Mouse (Mus musculus) ES-Bruce4 (cell line): ENCODE measurements at regions not wholly inside any gene's neighbourhood (a gene's known extent, or its start where the extent isn't known, plus 50 kb on each side); places are given as distances from the start of the nearest gene placed in this dataset.
A peak's percentile ranks its signal among the peaks of the same experiment; 100 is the strongest.

Experiments
- H3K27ac ChIP-seq: 2 replicates; pipeline ENCODE4 v1.5.1; 2012; ENCODE audit warnings: low read length, inconsistent platforms; ENCODE audit not compliant: insufficient read depth
- H3K27me3 ChIP-seq: 2 replicates; pipeline ENCODE4 v1.6.1; 2012; ENCODE audit warnings: mild to moderate bottlenecking, low read length, inconsistent platforms; ENCODE audit not compliant: control insufficient read depth, poor library complexity, insufficient read depth, severe bottlenecking
- H3K36me3 ChIP-seq: 2 replicates; pipeline ENCODE4 v1.6.1; 2012; ENCODE audit warnings: inconsistent platforms, mild to moderate bottlenecking, low read length, moderate library complexity; ENCODE audit not compliant: control insufficient read depth, poor library complexity, insufficient read depth, severe bottlenecking
- H3K4me1 ChIP-seq: one replicate; pipeline ENCODE4 v1.8.1; 2011; ENCODE audit warnings: low read length; ENCODE audit not compliant: control insufficient read depth, insufficient read depth
- H3K4me3 ChIP-seq: 2 replicates; pipeline ENCODE4 v1.5.1; 2011; ENCODE audit warnings: low read depth, mild to moderate bottlenecking, low read length
- H3K9ac ChIP-seq: 2 replicates; pipeline ENCODE4 v1.6.1; 2012; ENCODE audit warnings: low read depth, mild to moderate bottlenecking, inconsistent platforms; ENCODE audit not compliant: poor library complexity, severe bottlenecking
- H3K9me3 ChIP-seq: replicated peaks from 2 replicates; pipeline ENCODE4 v1.6.1; 2012; ENCODE audit warnings: mild to moderate bottlenecking, low read length, inconsistent platforms; ENCODE audit not compliant: control insufficient read depth, poor library complexity, insufficient read depth, severe bottlenecking
- CTCF ChIP-seq: IDR thresholded peaks from one replicate; pipeline ENCODE4 v1.8.1; 2011; ENCODE audit warnings: low read depth, low read length
- EP300 ChIP-seq: IDR thresholded peaks from 2 replicates; pipeline ENCODE4 v1.6.1; 2011; ENCODE audit warnings: low read depth, low read length; ENCODE audit not compliant: insufficient read depth
- POLR2A ChIP-seq: IDR thresholded peaks from one replicate; pipeline ENCODE4 v1.8.1; 2011; ENCODE audit warnings: low read length; ENCODE audit not compliant: insufficient read depth

DNA sequence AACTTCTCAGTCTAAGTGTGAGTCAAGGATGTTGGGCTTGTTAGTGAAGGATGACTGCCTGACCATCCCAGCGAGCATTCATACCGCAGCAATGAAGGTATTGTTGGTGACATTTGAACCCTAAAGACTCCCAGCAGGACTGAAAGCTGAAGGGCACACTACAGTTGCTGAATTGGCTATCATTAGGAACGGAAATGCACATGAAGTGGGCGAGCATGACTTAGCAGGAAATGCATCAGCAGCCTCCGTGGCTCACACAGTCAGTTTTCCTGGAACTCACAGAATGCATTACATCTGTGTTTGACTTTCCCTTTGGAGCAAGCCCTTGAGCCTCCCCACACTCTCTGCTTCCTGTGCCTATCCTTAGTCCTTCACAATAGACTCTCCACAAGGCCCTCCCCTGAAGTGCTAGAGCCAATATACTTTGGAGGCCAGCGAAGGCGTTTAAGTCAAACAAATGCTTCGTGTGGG lies 63.9 kb downstream of the Tmco5 start:
- Histone ChIP-seq H3K4me3 (no peak overlapping the region), H3K4me1 (peaks cover 2% of the 10 kb centered on the region), H3K9me3 (no peaks in the 10 kb centered on the region), H3K9ac (no peak overlapping the region), H3K27me3 (no peaks in the 10 kb centered on the region), H3K27ac (0 out of 2 replicates have a peak overlapping the region, but pooled peaks have one; percentile 48), H3K36me3 (no peaks in the 10 kb centered on the region)
- TF ChIP-seq EP300 (peak; percentile 73), POLR2A (no peak), CTCF (no peak)

DNA sequence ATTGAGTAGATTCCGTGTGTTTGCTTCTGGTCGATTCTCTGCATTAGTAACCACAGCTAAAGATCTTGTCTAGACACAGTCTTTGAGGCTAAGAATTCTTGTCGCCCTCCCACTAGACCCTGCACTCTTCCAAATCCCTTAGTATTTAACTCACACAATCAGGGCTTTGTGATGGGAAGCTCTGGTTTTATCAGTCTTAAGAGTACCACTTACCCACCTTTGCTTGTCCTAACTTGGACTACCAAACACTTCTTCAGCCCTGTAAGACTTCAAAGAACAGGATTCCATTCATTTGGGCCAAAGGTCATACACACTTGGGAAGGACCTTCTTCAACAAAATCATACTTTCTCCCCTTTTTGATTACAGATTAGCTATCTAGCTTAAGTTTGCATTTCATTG lies 70.0 kb downstream of the Tmco5 start:
- Histone ChIP-seq H3K27me3 (no peaks in the 10 kb centered on the region), H3K36me3 (no peaks in the 10 kb centered on the region), H3K9me3 (peaks cover 7% of the 10 kb centered on the region; the same call in 1 of the 2 replicates), H3K27ac (no peak overlapping the region), H3K4me3 (no peak overlapping the region), H3K4me1 (no peaks in the 10 kb centered on the region), H3K9ac (no peak overlapping the region)
- TF ChIP-seq POLR2A (no peak), EP300 (no peak), CTCF (no peak)

DNA sequence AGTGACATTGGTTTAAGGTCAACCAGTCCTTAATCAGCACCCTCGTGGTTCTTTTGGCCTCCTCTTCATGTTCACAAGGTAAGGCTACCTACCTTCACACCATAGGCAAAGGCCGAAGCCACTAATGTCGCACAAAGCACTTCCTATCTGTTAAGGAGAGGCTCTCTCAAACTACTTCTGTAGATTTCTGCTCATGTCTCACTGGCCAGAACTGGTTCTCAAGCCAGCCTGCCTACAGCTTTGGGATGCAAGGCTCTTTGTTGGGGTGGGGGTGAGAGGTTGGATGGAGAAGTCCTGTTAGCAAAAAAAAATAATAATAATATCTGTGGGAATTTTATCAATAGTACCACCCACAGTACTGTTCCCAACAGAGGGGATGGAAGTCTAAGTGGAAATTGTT lies 71.2 kb downstream of the Tmco5 start:
- Histone ChIP-seq H3K9me3 (peaks cover 7% of the 10 kb centered on the region; the same call in 1 of the 2 replicates), H3K9ac (no peak overlapping the region), H3K27ac (no peak overlapping the region), H3K36me3 (no peaks in the 10 kb centered on the region), H3K27me3 (no peaks in the 10 kb centered on the region), H3K4me3 (no peak overlapping the region), H3K4me1 (no peaks in the 10 kb centered on the region)
- TF ChIP-seq EP300 (no peak), POLR2A (no peak), CTCF (no peak)

DNA sequence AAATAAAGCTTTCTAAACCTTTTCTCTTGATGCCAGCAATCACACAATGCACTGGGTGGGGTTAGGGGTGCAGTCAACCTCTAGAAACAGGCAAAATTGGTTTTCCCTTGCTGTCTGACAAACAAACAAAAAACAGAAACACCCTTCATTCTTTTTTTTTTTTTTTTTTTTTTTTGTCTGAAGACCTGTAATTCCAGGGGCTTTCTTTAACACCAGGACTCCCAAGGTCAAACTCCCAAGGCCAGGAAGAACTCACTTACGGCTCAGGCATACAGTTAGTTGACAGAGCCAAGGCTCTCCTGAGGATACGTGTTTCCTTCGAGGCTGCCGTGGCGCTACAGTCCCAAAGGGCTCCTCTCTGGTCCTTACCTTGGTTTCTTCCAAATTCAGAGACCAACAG lies 71.7 kb downstream of the Tmco5 start:
- Histone ChIP-seq H3K36me3 (no peaks in the 10 kb centered on the region), H3K4me1 (no peaks in the 10 kb centered on the region), H3K27me3 (no peaks in the 10 kb centered on the region), H3K4me3 (no peak overlapping the region), H3K27ac (no peak overlapping the region), H3K9me3 (peaks cover 7% of the 10 kb centered on the region; the same call in 1 of the 2 replicates), H3K9ac (no peak overlapping the region)
- TF ChIP-seq POLR2A (no peak), CTCF (no peak), EP300 (no peak)

DNA sequence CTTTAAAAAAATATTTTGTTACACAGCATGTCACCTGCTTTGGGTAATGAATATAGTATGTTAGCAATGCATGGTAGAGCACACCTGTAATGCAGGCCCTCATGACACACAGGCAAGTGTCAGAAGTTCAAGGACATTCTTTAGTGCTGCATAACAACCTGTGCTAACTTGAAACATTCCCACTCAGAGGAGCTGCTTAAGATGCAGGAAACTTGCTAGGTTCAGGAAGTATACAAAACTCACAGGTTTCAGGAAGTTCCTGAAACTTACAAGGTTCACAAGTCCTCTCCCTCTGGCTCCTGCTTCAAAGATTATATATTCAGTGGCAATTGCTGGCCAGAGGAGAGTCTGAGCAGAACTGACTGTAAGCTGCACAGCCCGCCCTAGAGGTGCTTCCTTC lies 73.0 kb downstream of the Tmco5 start:
- H3K9ac ChIP-seq, result no peak overlapping the region
- H3K27ac ChIP-seq, result no peak overlapping the region

DNA sequence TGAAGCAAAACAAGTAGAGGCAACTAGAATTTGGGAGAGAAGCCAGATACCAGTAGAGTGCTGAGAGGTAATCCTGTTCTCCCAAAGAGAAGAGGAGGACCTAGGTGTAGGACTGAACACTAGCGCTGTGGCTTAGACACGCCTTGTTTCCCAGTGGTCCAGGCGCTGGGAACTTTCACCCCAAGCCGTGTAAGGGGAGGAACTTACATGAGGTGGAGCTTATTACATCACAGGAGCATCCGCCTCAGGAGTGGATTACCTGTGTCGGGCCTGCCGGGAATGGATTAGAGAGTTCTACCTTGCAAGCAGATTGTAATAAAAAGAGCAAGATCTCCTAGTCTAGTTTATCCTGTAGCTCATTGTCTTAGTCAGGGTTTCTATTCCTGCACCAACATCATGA lies 75.8 kb downstream of the Tmco5 start:
- H3K9me3 ChIP-seq, result peaks cover 7% of the 10 kb centered on the region; the same call in 1 of the 2 replicates
- no peak overlapping the region for H3K27ac ChIP-seq
- no peaks in the 10 kb centered on the region for H3K36me3 ChIP-seq
- no peak overlapping the region for H3K9ac ChIP-seq
- no peak overlapping the region for H3K4me3 ChIP-seq
- no peak for TF ChIP-seq CTCF
- TF ChIP-seq EP300, result no peak
- no peak for TF ChIP-seq POLR2A
- H3K27me3 ChIP-seq, result no peaks in the 10 kb centered on the region
- no peaks in the 10 kb centered on the region for H3K4me1 ChIP-seq

More for the DNA sequence above, 73.0 kb downstream of the Tmco5 start:
- Histone ChIP-seq H3K9me3 (peaks cover 7% of the 10 kb centered on the region; the same call in 1 of the 2 replicates), H3K4me1 (no peaks in the 10 kb centered on the region), H3K4me3 (no peak overlapping the region), H3K27me3 (no peaks in the 10 kb centered on the region), H3K36me3 (no peaks in the 10 kb centered on the region)
- TF ChIP-seq EP300, result no peak
